Mouse (Mus musculus): ENCODE results near the gene Arvcf.

The Arvcf gene

DNA sequence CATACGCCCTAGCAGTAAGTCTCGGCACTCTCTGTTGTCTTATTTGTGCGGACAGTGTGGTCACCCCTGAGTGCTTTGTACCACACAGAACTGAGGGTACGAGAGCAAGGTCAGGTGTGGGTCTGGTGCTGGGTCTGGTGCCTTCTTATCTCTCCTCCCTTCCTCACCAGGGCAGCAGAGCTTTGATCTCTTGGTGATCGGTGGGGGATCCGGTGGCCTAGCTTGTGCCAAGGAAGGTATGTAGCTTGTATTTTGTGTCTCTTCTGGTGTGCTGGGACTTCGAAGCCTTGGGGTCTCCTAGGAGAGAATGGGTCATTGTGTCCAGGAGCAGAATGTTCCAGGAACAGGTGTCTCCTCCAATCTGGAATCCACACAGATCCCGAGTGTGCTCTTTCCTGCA lies 81.7 kb downstream of the Arvcf start:
- no peak for DNase-seq (ENCODE audit: low spot score)

DNA sequence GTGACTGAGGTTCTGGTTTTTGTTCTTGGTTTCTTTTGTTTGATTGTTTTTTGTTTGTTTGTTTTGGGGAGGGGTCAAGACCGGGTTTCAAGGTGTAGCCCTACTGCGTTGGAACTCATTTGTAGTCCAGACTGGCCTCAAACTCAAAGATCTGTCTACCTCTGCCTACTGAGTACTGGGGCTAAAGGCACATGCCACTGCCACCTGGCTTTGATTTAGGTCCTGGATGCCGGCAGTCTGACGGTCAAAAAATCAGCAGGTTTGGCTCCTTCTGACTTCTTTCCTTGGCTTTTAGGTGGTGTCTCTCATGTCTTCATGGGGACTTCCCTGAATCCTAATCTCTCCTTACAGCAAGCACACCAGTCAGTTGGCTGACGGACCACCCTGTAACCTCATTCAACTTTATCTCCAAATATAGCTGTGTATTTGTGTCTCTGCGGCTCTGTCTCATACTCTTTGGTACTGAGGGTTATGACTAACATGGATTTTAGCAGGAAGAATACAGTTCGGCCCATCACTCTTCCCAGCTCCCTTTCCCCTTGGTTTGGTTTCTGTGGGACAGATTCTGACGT lies 82.7 kb downstream of the Arvcf start:
- no peak for DNase-seq (ENCODE audit: low spot score)

DNA sequence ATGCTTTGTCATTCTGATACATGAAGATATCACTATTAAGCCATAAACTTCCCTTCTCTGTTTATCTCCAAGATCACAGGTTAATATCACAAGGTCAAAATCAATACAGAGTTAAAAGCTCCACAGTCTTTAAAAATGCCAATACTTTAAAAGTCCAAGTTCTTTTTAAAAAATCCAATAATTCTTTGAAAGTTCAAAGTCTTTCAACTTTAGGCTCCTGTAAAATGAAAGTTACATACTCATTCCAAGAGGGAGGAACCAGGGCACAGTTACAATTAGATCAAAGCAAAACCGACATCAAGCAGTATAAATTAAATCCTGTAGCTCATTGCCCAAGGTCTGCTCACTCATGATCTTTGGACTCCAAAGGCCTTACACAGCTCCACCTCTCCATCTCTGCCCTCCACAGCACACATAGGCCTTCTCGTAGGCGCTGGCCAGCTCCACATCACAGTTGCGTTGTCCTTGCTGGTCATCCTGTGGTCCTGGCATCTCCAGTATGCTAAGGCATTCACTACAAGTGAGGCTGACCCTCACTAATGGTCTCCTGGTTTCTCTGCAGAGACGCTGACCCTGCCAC lies 85.4 kb downstream of the Arvcf start:
- no peak for DNase-seq (ENCODE audit: low spot score)

DNA sequence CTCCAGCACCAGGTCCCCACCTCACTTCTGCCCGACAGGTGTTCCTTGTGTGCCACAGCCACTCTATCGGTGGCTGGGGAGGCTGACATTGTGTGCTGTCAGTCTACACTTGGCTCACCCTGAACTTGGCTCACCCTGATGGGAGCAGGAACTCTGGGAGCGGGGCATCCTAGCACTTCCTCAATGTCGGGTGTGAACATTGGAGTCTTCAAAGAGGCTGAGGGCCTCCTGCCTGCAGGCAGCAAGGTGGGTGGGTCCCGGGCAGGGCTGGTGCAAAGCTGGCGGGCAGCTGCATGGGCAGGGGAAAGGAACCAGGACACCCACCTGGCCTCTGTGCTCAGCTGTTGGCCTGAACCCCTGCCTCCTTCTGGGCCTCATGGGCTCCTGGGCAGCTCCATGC lies 88.1 kb downstream of the Arvcf start:
- no peak for DNase-seq (ENCODE audit: low spot score)

DNA sequence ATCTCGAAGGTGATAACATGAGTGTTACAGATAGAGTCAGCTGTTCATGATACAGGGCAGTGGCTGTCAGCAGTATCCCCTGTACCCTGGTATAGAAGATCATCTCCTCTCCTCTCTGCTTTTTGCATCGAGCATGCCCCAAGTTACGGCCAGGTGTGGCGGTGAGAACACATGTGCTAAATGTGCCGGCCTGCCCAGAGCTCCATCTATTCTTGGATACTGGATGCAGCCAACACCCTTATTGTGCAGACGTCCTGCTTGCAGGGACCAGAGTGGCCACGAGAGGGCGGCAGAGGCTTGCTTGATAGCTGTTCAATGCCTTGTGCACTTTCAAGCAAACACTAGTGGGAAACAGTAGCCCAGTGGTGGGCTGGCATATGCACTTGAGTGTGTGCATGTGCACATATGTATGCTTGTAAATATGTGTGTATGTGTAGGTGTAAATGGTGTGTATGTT lies 95.4 kb downstream of the Arvcf start:
- DNase-seq (ENCODE audit: low spot score) = peak; percentile 97

DNA sequence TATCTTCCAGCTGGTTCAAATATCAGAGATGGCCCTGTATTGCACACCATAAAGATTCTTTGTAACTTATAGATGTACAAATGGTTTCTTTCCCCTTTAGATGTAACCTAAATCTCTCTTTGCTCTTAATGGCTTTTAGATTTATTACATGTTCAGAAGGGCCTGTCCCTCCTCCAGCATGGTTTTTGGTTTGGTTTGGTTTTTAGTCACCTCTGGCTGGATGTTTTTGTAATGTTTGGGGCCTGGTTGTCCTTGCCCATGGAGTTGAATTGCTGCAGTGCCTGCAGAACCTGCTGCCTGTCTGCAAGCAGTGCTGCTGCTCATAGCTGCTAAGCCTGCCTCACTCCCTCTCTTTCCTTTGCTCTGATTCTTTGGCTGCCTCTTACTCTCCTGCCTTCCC lies 99.3 kb downstream of the Arvcf start:
- DNase-seq (ENCODE audit: low spot score) = no peak

DNA sequence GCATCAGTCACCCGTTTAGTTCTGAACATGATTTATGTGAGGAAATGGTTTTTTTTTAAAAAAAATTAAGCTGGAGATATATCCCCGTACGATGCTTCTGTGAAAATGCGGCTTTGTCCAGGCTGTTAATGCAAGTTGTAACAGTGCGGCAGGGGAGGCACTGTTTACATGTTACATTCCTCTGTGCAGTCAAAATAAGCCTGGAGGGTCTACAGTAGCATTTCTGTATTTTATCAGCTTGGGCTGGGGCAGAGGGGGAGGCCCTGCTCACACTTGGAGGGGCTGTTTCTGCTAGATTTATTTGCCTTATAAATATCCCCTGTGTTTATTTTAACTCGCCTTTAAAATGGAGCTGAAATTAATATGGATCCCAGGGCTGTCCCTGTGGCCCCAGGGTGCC lies 100.1 kb downstream of the Arvcf start:
- DNase-seq (ENCODE audit: low spot score) = no peak

DNA sequence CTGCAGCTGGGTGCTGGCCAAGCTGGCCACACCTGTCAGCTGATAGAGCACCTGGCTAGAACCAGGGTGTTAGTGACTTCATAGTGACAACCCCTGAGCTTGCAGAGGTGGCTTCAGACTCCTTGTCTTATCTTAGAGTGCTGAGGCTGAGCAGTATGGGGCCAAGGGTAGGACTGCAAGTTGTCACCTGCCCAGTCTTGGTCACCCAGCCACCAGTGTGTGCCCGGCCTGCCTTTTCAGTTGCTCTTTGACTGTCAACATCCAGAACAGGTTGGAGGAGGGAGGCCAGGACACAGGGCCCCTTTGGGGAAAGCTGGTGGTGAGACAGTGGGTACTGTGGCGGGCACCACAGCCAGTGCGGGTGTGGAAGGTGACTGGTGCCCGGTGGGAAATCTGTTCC lies 101.0 kb downstream of the Arvcf start:
- no peak for DNase-seq (ENCODE audit: low spot score)

DNA sequence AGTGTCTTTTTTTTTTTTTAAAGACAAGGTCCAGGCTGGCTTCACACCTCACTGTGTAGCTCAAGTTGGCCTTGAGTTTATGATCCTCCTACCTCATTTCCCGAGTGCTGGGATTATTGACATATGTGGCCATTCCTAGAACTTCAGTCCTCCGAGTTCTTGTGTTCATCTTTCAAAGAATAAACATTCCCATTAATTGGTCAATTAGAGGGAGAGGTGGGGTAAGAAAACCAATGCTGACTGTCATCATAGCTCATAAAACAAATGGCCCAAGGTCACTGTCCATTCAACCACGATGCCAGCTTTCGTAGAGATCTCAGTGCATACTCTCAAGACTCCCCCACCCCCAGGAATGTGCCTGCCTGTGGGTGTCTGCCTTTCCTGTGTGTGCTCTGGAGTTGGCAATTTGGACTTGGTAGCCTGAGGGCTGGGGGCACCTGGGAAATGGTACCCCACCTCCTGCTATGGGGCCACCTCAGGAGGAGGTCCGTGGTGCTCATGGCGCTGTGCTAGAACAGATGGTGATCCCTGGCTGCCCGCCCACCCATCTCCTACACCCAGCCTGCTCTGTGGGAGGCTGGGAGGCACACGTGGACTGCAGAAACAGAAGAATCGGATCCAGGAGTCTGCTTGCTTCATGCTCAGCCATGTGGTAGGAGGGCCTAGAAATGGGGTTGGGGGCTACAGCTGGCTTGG lies 103.7 kb downstream of the Arvcf start:
- DNase-seq (ENCODE audit: low spot score) = no peak

DNA sequence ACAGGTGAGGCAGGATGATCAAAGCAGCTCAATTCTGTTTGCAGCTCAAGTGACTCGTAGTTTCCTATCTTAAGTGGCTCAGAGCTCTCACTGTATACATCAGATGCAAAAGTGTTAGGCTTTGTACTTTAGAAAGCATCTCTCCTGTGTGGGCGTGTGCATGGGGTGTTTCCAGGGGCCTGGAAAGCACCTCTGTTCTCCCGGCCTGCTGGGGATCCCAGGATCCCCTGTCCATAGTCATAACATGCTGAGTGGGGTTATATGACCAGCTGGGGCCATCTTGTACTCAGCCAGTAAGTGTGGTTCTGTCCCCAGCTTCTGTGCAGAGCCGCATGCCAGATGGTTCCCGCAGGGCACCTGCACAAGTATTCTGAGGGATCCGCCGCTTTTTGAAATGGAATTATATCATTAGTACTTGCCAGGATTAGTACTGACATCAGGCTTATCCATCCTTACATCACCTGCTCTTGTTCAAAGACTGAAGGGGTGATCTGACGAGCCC lies 104.4 kb downstream of the Arvcf start:
- no peak for DNase-seq (ENCODE audit: low spot score)

DNA sequence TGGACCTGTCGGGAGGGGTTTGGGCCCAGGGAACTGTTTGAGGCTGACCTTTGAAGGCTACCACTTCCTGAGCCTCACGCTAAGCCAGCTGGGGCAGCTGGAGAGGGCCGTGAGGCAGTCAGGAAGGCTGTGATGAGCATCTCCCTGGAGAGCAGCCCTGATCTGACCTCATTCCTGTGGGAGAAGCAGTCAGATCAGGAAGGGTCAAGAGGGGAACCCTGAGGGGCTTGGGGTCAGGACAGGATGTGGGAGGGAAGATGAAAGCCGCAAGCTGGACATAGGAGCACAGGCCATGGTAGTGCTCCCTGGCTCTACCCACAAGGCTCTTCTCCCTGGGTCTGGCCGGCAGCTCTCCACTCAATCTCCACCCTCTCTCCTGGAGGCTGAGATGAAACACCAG lies 105.9 kb downstream of the Arvcf start:
- DNase-seq (ENCODE audit: low spot score) = peak; percentile 74

DNA sequence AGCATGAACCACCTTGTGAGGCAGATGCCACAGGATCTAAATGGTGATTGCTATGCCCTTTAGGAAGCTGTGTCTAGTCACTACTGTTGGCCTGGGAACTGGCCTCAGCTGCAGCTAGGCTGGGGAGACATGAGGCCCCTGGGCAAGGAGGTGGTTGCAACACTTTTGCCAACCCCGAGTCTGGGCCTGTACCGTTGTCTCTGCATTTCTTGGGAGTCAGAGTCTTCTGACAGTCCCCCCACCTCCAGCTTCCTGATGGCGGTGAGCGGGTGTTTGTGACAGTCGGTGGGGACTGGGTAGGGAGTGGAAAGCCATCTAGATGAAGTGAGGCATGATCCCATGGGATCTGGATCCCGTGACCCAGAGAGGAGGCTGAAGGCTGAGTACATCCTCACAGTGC lies 107.4 kb downstream of the Arvcf start:
- no peak for DNase-seq (ENCODE audit: low spot score)

All from embryo, embryonic 10 days (tissue).